Mouse (Mus musculus): ENCODE data around the gene Lrrc27. TPM values are rescaled to one million over a fixed set of nuclear protein-coding genes. Genes with fewer than 3 reads are reported as not detected.
A peak's percentile ranks its signal among the peaks of the same experiment; 100 is the strongest.

Lrrc27 gene
- total and polyA plus RNA-seq, 2 experiments: 0.28 to 1.1 TPM

DNA sequence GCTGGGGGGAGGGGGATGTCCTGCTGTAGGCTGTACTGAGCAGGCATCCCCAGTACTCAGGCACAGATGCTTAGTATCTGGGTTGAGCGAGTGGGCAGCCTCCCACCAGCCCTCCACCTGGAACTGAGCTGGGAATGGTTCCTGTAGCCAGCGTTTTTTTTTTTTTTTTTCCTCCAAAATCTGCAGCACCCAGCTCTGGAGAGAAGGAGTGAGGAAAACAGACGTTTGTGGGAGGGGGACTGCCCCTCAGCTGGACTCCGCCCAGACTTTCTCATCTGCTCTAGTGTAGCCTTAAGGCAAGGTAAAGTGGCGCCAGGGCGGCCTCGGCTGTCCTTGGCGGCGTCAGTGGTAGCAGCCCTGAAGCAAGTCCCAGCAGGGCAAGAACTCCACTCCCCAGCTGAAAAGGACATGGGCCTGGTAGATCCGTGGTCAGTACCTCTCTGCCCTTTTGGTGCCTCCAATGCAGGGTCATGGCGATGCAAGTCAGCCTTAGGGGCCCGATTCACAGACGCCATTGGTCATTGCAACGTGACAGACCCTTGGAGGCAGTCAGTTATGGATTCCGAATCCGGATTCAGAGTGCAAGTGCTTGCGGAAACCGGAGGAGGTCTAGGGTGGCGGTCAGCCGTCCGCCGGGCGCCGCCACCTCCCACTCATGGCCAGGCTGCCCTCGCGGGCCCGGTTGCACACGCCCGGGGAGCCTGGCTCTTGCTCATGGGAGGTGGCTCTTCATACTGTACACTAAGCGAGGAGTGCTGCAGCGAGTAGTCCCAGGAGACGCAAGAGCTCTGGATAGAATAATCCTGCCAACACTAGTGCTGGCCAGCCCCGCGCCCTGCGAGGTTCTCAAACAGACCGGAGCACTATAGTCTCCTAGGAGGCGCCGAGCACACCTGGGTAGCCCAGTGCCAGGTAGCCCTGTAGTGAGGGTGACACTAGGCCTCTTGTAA is 34.4 kb downstream of the Lrrc27 start:
- peak overlapping the region; percentile 60 for H3K4me3 ChIP-seq (ENCODE audit: insufficient read depth, low read depth, low read length)
- peak overlapping the region; percentile 93 for H3K9ac ChIP-seq (ENCODE audit: low read depth, low read length)
- DNase-seq (ENCODE audit: extremely low read depth, low read depth, low spot score): peak; percentile 45
- no peaks in the 10 kb centered on the region for H3K27me3 ChIP-seq (ENCODE audit: control insufficient read depth, insufficient read depth, low read length)
- H3K79me2 ChIP-seq (ENCODE audit: control insufficient read depth, insufficient read depth, low read length): no peaks in the 10 kb centered on the region
- TF ChIP-seq CTCF (IDR thresholded peaks at IDR 0.05; ENCODE audit: low read depth, low read length) (no peak), POLR2A (IDR thresholded peaks at IDR 0.05; ENCODE audit: extremely low read depth, insufficient read depth, low read length) (no peak)
- peaks cover 8% of the 10 kb centered on the region for H3K4me1 ChIP-seq (ENCODE audit: control insufficient read depth, insufficient read depth, low read length)
- no peaks in the 10 kb centered on the region for H3K36me3 ChIP-seq (ENCODE audit: control insufficient read depth, insufficient read depth, low read length)
- peak overlapping the region; percentile 65 for H3K27ac ChIP-seq (replicated peaks; ENCODE audit: insufficient read depth, low read depth, low read length)
- WGBS: 35% methylated on average over 38 of the region's 38 CpGs

DNA sequence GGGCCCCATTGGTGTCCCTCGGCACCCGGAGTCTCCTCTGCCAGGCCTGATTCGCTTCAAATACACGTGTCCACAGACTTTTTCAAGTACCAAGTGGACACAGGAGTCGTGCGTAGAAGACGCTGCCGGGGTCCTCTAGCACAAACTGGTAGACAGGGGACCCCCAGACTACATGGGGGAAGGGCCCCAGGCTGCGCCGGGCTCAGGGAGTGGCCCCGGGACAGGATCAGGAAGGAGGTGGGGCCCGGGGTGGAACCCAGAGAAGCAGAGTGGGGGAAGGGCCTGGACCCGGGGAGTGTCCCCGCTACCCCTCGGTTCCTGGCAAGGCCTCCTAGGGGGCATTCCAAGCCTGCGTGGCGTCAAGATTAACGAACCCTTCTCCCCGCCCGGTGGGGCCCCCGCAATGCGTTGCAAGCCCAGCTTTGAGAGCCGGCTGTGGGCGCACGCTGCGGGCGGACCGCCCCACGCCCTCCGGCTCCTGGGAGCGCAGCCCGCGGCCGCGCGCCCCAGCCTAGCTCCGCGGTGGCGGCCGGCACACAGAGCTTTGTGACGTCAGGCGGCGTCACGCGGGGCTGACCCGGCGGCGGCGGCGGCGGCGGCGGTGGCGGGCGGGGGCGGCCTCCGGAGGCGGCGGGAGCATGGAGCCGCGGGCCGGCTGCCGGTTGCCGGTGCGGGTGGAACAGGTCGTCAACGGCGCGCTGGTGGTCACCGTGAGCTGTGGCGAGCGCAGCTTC is 35.3 kb downstream of the Lrrc27 start, which contains the start of gene Pwwp2b:
TSS of gene Pwwp2b (plus strand) at position 602 of the 734 bp plus-strand sequence.
- no peaks in the 10 kb centered on the region for H3K27me3 ChIP-seq (ENCODE audit: control insufficient read depth, insufficient read depth, low read length)
- H3K79me2 ChIP-seq (ENCODE audit: control insufficient read depth, insufficient read depth, low read length): no peaks in the 10 kb centered on the region
- peak; percentile 54 for DNase-seq (ENCODE audit: extremely low read depth, low read depth, low spot score)
- peak within 1 kb of the TSS; percentile 60 for H3K4me3 ChIP-seq (ENCODE audit: insufficient read depth, low read depth, low read length)
- peak within 1 kb of the TSS; percentile 65 for H3K27ac ChIP-seq (replicated peaks; ENCODE audit: insufficient read depth, low read depth, low read length)
- peak; percentile 58; the same call in 1 of the 2 replicates for TF ChIP-seq POLR2A (IDR thresholded peaks at IDR 0.05; ENCODE audit: extremely low read depth, insufficient read depth, low read length)
- no peak for TF ChIP-seq CTCF (IDR thresholded peaks at IDR 0.05; ENCODE audit: low read depth, low read length)
- H3K36me3 ChIP-seq (ENCODE audit: control insufficient read depth, insufficient read depth, low read length): no peaks in the 10 kb centered on the region
- H3K9ac ChIP-seq (ENCODE audit: low read depth, low read length): peak within 1 kb of the TSS; percentile 93
- H3K4me1 ChIP-seq (ENCODE audit: control insufficient read depth, insufficient read depth, low read length): peaks cover 12% of the 10 kb centered on the region
- 2% methylated on average over 72 of the region's 72 CpGs for WGBS

DNA sequence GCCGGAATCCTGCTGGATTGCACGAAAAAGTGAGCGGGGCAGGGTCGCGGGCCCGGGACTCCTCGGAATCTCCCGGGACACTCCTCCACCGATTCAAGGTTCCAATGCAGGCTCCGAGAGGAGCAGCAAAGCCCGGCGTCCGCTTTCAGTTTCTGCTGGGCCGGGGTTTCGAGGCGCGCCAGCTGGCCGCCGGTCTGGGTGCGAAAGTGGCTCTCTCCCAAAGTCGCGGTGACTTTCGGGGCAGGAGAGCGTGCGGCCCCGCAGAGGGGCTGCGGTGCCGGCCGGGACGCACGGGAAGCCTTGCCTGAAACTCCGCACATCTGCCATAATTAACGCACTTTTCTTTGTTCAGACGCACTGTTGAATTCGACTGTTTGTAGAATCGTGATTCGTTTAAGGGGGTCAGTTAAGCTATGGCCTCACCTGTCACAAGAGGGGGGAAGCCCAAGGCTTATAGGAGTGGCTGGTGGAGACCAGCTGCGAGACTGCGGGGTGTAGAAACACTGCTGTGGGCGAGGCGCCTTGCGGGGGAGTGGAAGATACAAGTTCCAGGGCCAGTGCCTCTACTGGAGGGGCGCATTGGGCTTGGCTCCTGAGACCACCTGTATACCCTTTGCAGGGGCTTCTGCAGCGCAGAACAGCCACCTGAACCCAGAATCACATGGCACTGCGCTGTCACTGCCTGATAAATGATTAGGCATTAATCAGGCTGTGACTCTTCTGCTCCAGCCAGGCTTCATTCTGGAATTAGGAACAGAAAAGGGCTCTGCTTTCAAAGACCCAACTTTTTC is 36.0 kb downstream of the Lrrc27 start:
- Histone ChIP-seq H3K27me3 (ENCODE audit: control insufficient read depth, insufficient read depth, low read length) (no peaks in the 10 kb centered on the region), H3K4me3 (ENCODE audit: insufficient read depth, low read depth, low read length) (peak overlapping the region; percentile 60), H3K4me1 (ENCODE audit: control insufficient read depth, insufficient read depth, low read length) (peaks cover 14% of the 10 kb centered on the region), H3K9ac (ENCODE audit: low read depth, low read length) (peak overlapping the region; percentile 93), H3K79me2 (ENCODE audit: control insufficient read depth, insufficient read depth, low read length) (no peaks in the 10 kb centered on the region), H3K36me3 (ENCODE audit: control insufficient read depth, insufficient read depth, low read length) (no peaks in the 10 kb centered on the region), H3K27ac (replicated peaks; ENCODE audit: insufficient read depth, low read depth, low read length) (peak overlapping the region; percentile 57)
- WGBS: 7% methylated on average over 45 of the region's 45 CpGs
- DNase-seq (ENCODE audit: extremely low read depth, low read depth, low spot score): peak; percentile 12
- no peak for TF ChIP-seq POLR2A (IDR thresholded peaks at IDR 0.05; ENCODE audit: extremely low read depth, insufficient read depth, low read length)
- TF ChIP-seq CTCF (IDR thresholded peaks at IDR 0.05; ENCODE audit: low read depth, low read length): no peak

DNA sequence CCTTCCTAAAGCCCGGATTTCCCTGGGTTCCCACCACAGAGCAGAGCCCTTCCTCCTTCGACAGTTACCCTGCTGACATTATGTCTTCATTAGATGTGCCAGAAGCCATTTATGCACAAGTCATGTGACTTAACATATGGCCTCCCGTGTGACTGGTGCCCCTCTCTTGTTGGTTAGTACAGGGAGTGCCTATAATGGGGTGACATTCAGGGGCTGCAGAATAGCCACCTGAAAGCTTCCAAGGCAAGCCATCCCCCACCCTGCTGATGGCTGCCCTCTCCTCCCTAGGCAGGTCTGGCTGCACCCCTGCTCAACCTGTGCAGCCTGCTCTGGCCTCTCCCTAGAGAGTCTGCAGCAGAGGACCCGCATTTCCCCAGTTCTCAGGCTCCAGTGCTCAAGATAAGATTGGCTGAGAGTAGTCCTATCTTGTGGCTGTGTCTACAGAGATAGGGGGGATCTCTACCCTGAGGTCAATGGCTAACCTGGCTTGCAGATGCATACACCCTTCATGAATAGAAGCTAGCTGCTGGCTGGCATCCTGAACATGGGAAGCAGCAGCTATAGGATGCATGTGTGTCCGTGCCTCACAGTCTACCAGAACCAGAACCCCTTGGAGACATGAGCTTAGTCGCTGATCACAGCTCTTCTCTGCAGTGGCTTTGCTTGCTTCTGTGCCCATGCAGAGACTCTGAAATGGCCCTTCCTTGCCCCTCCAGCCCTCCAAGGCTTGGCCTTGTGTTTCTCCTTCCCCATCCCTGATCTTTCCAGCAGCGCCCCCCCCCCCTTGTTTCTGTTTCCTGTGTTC is 36.8 kb downstream of the Lrrc27 start:
- H3K4me1 ChIP-seq (ENCODE audit: control insufficient read depth, insufficient read depth, low read length): peaks cover 14% of the 10 kb centered on the region
- no peaks in the 10 kb centered on the region for H3K27me3 ChIP-seq (ENCODE audit: control insufficient read depth, insufficient read depth, low read length)
- H3K9ac ChIP-seq (ENCODE audit: low read depth, low read length): peak overlapping the region; percentile 10; the same call in 1 of the 2 replicates
- TF ChIP-seq POLR2A (IDR thresholded peaks at IDR 0.05; ENCODE audit: extremely low read depth, insufficient read depth, low read length): no peak
- TF ChIP-seq CTCF (IDR thresholded peaks at IDR 0.05; ENCODE audit: low read depth, low read length): no peak
- no peak overlapping the region for H3K27ac ChIP-seq (replicated peaks; ENCODE audit: insufficient read depth, low read depth, low read length)
- DNase-seq (ENCODE audit: extremely low read depth, low read depth, low spot score): no peak
- no peaks in the 10 kb centered on the region for H3K36me3 ChIP-seq (ENCODE audit: control insufficient read depth, insufficient read depth, low read length)
- 64% methylated on average over 7 of the region's 7 CpGs for whole genome bisulfite sequencing
- no peaks in the 10 kb centered on the region for H3K79me2 ChIP-seq (ENCODE audit: control insufficient read depth, insufficient read depth, low read length)
- no peak overlapping the region for H3K4me3 ChIP-seq (ENCODE audit: insufficient read depth, low read depth, low read length)

DNA sequence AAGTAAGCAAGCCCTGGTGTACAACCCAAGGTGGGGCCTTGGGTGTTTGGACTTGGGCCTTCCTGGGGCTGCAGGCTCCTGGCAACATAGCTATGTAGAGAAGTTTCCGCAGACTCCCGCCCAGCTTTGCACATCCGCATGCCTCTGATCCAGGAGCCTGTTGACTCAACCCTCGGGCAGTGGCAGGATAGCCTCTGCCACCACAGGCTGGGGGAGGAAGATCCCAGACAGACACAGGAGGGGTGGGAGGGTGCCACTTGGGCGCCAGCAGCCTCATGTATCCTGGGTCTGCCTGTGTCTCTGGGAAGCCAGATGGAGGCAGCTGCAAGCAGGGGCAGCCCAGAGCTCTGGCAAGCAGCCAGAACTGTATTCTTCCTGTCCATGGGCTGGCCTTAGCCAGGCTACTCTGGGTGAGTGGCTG is 39.1 kb downstream of the Lrrc27 start:
- no peak overlapping the region for H3K9ac ChIP-seq (ENCODE audit: low read depth, low read length)
- no peak overlapping the region for H3K4me3 ChIP-seq (ENCODE audit: insufficient read depth, low read depth, low read length)
- H3K79me2 ChIP-seq (ENCODE audit: control insufficient read depth, insufficient read depth, low read length): no peaks in the 10 kb centered on the region
- peaks cover 14% of the 10 kb centered on the region for H3K4me1 ChIP-seq (ENCODE audit: control insufficient read depth, insufficient read depth, low read length)
- no peaks in the 10 kb centered on the region for H3K36me3 ChIP-seq (ENCODE audit: control insufficient read depth, insufficient read depth, low read length)
- 0 out of 2 replicates have a peak overlapping the region, but pooled peaks have one; percentile 3 for H3K27ac ChIP-seq (replicated peaks; ENCODE audit: insufficient read depth, low read depth, low read length)
- TF ChIP-seq POLR2A (IDR thresholded peaks at IDR 0.05; ENCODE audit: extremely low read depth, insufficient read depth, low read length): no peak
- 46% methylated on average over 5 of the region's 5 CpGs for WGBS
- no peaks in the 10 kb centered on the region for H3K27me3 ChIP-seq (ENCODE audit: control insufficient read depth, insufficient read depth, low read length)
- DNase-seq (ENCODE audit: extremely low read depth, low read depth, low spot score): peak; percentile 12

Data from liver, adult 2 months (tissue).